Mouse (Mus musculus) right cerebral cortex, postnatal 10 days (tissue): ENCODE results near the gene Cd24a.

ENCODE experiments used
- DNase-seq, 2 experiments: peaks; one replicate each; pipeline ENCODE4 v3.0.0; 2021; ENCODE audit warnings: low spot score in 2 of 2

Gene Cd24a

DNA sequence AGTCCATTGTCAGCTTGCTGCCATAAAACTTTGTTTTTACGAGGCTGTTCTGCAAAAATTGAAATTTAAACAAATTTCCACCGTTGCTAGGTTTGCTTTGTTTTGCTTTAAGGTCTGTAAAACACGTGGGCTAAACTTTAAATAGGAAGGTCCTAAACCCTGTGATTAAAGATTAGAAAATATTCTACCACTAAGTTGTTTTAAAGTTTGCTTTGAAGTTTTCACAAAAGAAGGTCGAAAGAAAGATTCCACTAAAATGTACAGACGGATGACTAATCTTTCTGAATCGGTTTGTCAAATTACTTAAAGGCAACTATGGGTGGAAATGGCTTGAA lies at the start of gene Cd24a:
Cd24a (plus strand) TSS at position 288 of the 335 bp plus-strand sequence.
- DNase-seq: no peak

- DNase-seq: no peak
Measured at GRCm38 (mm10) chr10:43534382-43534781, 43.7 kb upstream of the Cd24a start.

GRCm38 (mm10) chr10:43537652-43538051 lies 40.4 kb upstream of the Cd24a start:
- DNase-seq: no peak

DNA sequence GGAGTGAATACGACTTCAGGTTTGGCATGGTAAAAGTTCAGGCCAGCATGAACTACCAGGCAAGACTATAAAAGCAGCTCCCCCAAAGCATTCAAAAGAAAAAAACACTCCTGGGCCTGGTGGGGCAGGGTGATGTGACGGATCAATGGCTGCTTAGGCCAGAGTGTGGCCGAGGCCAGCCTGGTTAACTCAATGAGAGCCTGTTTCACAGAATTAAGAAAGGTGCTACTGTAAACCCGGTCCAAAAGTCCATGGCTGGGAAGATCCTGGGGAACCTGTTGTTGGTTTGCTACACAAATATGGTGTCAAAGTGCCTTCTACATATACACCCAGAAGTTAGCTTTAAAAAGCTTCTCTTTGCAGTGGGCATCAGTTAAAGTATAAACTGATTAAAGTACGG lies 39.3 kb upstream of the Cd24a start:
- no peak for DNase-seq

- no peak for DNase-seq
Measured at GRCm38 (mm10) chr10:43539746-43540310, 38.3 kb upstream of the Cd24a start.

DNA sequence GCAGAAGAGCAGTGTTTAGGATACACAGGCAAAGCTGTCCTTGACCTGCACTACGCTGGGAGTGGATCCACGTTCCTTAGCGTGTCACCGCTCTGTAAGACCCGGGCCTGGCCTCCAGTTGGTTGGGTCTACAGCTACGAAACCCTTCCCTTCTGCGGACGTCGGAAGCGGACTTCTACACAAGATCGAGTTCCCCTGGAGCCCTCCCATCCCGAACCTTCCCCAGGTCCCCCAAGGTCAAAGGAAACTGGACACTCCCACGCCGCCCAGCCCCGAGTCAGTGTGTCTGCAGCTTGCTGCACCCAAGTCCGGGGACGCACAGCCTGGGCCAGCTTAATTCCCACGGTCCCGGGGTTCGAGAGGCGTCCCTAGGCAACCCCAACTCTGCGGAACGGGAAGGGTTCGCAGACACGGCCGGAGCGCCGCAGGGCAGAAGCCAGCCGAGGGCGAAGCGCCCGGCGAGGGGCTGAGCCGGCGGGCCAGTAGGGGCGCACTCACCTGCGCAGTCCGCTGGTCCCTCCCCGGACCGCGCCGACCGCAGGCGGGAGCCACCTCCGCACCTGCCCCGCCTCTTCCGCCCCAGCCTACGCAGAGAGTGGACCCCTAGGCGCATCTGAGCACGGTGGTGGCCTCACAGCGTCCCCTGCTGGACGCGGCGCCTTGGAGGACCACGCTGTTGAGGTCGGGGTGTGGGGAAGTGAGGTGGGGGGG lies 37.5 kb upstream of the Cd24a start, which contains the start of gene 1700021F05Rik:
1700021F05Rik (minus strand) TSS at position 553 of the 711 bp plus-strand sequence.
- peak; percentile 95 to 97 for DNase-seq

DNA sequence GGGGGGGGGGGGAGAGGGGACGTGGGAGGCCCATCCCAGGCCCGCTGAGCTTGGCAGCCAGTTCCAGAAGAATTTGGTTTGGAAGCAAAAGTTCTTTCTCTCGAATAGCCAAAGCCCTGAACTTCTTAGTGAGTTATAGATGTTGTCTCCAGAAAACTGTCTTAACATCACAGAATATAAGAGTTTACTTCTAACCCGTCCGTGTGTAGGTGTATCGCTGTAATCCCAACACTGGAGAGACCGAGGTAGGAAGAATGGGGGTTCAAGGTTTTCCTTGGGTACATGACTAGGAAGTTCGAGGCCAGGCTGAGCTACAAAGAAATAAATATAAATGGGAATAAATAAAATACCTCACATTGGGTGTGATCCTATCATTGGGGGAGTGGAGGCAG lies 36.9 kb upstream of the Cd24a start:
- DNase-seq: no peak

DNA sequence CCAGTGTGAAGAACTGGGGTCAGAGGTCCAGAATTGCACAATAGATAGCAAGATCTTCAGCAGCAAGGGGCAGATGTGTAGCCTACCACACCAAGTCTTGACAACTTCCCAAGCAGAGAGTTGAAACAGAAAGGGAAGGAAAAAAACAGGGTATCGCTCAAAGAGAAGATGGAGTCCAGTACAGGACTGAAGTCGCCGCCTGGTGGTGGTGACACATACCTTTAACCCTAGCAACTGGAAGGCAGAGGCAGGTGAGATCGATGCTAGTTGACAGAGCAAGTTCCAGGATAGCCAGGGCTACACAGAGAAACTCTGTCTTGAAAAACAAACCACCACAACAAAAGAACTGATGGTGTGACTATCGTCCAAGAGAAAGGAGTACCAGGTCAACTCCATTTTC lies 28.7 kb upstream of the Cd24a start:
- DNase-seq: no peak

DNA sequence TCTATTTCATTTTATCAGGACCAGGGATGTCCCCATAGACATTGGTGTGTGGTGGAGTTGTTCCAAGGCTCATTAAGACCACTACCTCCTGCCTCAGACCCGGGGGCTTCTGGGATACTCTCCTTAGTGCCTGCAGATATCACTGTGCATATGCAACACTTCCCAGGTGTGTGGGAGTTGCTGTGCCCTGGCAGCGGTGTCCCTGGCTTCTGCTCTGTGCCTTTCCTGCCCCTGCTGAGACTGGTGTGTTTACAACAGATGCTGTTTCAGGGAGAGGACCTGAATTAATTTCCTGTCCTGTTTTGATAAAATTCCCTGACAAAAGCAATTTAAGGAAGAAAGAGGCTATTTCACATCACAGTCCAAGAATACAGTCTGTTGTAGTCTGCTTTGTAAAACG lies 27.2 kb upstream of the Cd24a start:
- no peak for DNase-seq

DNA sequence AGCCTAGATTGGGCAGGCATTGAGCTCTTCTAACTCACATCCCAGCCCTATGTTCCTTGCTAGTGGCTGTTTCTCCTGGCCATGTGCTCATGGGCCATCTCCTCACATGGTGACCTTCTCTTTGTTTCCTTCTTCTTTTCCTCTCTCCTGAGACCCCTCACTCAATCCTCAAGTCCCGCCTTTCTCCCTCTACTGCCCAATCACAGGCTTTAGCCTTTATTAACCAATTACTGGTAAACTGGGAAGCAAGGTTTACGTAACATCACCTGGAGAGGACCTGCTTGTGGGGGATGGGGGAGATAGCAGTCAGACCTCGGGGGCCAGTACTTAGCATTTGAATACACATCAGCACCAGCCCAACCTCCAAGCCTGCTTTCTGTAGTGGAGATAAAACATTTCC lies 26.7 kb upstream of the Cd24a start:
- DNase-seq: no peak

GRCm38 (mm10) chr10:43557630-43558165 lies 20.4 kb upstream of the Cd24a start:
- no peak for DNase-seq

GRCm38 (mm10) chr10:43559313-43559712 lies 18.8 kb upstream of the Cd24a start:
- DNase-seq: peak; percentile 38 to 55

DNA sequence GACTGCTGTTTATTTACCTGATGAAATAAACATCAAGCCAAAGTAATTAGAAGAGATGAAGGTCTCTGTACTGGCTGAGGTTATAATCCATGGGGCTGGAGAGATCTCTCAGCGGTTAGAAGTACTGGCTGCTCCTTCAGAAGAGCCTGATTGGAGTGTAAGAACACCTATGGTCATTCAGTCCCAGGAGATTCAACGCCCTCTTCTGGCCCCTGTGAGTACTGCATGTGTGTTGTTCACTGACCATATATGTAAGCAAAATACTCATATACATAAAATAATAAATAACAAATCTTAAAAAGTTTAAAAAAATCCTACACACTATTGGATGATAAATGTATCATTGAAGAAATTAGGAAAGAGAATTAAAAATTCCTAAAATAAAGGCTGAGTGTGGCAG lies 17.3 kb upstream of the Cd24a start:
- no peak for DNase-seq

DNA sequence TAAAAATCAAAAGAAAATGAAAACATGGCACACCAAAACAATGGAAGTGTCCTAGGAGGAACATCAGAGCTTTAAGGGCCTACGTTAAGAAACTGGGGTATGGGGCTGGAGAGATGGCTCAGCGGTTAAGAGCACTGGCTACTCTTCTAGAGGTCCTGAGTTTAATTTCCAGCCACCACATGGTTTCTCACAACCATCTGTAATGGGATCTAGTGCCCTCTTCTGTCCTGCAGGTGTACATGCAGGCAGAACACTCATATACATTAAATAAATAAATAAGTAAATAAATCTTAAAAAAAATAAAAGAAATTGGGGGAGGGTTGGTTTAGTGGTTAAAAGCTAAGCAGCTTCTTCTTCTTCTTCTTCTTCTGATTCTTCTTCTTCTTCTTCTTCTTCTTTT lies 16.8 kb upstream of the Cd24a start:
- DNase-seq: no peak

DNA sequence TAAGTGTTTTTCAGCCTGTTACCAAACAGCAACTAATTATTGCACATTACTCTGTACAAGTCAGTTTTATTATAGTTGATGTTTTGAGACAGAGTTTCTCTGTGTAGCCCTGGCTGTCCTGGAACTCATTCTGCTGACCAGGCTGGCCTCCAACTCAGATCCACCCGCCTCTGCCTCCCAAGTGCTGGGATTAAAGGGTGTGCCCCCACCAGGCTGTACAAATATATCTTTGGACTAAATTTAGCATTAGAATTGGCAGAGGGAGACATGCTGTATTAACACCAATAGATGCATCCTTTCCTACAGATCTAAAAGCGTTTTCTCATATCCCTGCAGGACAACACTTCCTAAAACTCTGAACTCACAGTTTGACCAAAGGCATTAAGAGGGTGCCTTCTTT lies 3.7 kb upstream of the Cd24a start:
- DNase-seq: no peak

DNA sequence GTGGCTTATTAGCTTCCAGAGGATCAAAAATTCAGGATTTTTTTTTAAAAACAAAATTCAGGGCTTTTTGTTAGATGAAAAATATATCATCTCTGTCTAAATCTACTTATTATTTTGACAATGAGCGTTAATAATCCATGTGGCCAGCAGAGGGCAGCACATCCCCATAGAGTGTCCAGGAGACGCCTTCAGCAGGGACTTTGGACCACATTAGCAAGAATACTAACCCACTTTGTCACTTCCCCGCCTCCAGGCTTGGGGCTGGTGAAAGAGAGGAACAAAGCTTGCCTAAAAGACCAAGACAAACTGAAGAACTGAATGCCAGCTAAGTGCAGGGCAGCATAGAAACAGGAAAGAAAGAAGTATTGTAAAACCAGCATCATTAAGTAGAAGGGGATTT lies 3.1 kb upstream of the Cd24a start:
- peak; percentile 84 to 89 for DNase-seq

- DNase-seq: no peak
Measured at GRCm38 (mm10) chr10:43577299-43577996, 636 bp upstream of the Cd24a start.

DNA sequence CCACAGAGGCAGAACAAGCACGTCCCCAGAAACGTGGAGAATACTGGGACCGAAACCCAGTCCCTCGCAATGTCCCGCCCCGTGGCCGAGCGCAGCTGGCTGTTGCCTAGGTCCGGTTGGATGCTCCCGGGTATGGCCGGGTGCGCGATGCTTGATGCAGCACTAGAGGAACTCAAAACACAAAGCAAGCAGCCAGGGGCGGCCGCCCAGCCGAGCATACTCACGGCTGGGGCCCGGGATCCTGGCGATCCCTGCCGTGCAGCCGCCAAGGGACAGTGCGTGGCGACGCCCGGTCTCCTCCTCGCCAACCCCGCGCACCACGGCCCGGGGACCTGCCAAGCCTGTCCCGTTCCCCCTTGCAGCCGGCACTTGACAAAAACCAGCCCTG lies 276 bp downstream of the Cd24a start:
- peak; percentile 53 to 56 for DNase-seq

DNA sequence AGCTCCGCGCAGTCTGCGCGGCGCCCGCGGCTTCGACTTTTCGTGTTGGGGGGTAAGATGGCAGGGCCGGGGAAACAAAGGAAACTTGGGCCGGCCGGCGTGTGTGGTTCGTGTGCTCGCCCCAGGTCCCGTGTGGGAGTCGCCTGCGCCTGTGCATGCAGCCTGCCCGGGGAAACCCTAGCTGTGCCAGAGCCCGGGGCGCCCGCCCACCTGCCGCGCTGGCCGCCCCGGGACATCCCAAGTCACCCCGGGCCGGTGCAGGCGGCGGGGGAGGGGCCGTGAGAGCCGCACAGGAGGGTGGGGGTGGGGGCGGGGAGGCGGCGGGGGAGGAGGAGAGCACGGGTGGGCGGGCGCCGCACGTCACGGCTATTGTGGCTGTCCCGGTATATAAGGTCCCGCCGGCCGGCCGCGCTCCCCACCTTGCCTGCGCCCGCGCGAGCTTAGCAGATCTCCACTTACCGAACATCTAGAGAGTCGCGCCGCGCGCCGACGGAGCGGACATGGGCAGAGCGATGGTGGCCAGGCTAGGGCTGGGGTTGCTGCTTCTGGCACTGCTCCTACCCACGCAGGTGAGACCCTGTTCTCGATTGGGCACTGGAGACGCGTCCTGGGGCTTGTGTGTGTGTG lies 783 bp downstream of the Cd24a start:
- DNase-seq: peak; percentile 59 to 73

DNA sequence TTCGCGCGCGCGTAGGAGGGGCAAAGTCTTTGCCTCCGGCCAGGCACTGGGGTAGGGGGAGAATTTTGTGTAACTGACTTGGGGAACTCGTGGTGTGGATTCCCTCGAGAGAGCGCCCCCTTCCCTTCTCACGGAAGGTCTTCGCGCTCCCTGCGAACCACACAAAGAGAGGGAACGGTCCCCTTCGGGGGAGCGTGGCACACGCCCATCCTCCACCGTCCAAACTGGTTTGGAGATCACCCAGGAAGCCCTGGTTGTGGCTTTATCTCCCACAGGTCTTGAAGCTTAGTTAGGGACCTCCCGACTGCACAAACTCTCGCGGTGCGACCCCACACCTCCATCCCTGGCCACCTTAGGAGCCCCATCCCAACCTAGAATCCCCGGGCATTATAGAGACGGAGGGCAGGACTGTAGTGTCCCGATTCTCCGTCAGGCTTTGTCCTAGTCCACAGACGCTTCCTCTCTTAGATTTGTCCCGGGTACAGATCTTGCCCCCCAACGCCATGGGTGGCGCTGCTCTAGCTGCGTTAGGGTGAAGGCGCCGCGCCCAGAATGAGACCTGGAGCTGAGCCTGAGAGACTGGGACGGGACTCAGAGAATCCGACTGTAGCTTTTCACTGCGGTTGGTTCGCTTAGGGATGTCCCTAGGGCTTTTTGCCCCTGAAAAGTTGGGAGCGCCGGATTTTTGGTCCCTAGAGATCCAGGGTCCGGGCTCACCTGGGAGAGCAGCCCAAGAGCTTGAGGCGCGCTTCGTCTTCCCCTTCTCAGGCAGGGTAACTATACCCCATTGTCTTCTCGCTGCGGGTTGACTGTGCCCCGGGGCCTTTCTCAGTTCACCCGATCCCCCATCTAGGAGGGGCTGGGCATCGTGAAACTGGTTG lies 1.5 kb downstream of the Cd24a start:
- DNase-seq: peak; percentile 59 to 68

DNA sequence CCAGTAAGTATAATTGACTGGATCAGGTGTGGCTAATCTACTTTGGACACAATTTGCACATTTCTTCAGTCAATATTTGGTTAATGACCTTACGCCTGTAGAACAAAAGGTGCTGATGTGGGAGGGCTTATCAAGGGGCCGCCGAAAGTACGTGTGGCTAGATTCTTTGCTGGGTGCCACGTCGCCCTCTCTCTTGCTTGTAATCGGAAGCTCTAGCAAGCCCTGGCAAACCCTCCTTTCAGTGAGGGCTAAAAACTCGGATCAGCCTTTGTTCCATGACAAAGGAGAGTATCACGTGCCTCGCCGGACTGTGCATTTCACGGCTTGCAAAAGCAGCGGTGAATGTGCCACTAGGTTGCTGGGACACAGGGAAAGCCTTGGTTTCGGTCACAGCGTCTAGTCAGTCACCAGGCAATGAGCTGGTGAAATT lies 2.6 kb downstream of the Cd24a start:
- peak; percentile 55 to 60 for DNase-seq
